Mouse (Mus musculus): Measurements from ENCODE around the gene Hmcn2.

DNA sequence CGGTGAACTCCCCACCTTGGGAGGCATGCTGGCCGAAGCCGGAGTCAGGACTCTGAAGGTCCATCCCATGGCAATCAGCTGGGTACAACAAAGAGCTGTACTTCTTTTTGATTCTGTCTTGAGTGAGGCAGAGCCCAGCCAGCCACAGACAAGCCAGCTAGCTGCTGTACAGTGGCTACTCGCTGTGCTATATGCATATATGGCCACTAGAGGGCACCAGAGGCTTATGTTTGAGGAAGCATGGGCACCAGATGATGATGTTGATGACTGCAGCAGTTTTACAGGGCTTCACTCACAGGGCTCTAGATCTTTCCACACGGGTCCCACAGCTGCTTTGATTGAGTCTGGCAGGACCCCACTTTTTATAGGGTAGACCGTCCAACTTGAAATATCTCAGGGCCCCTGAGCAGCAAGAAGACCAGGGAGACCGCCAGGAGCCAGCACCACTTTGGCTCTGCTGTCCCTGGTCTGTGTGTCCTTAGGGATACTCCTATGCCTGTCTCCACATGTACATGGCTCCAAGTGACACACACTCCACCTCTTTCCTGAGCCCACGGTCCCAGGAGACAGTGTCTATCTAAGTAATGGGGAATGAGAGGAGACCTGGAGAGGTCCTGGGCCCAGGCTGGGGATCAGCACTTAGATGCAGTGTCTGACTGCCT, 168.8 kb downstream of the Hmcn2 start:
- TF ChIP-seq CTCF (IDR thresholded peaks at IDR 0.05; ENCODE audit: insufficient read depth, low read depth, low read length) (no peak), POLR2A (IDR thresholded peaks at IDR 0.05; ENCODE audit: insufficient read depth, low read depth, low read length) (no peak)
